Mouse (Mus musculus): ENCODE measurements around the gene Nup62.

DNA sequence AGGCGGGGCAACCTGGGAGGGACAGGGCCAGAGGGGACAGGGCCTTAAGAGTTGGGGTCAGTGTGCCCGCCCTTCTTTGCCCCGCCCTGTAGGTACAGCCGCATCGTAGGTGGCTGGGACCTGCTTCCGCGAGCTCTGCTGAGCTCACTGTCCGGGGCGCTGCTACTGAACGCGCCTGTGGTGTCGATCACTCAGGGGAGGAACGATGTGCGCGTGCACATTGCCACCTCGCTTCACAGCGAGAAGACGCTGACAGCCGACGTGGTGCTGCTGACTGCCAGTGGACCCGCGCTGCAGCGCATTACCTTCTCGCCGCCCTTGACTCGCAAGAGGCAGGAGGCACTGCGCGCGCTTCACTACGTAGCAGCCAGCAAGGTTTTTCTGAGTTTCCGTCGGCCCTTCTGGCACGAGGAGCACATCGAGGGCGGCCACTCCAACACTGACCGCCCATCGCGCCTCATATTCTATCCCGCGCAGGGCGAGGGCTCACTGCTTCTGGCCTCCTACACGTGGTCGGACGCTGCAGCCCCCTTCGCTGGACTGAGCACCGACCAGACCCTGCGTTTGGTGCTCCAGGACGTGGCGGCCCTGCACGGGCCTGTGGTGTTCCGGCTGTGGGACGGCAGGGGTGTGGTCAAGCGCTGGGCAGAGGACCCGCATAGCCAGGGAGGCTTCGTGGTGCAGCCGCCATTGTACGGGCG, 23.8 kb downstream of the Nup62 start:
- TF ChIP-seq CTCF (IDR thresholded peaks at IDR 0.05; ENCODE audit: low read depth, low read length) (no peak), GATA1 (IDR thresholded peaks at IDR 0.05; ENCODE audit: borderline replicate concordance, low read length) (no peak), TAL1 (conservative IDR thresholded peaks at IDR 0.05; ENCODE audit: low read depth, low read length) (no peak), POLR2AphosphoS5 (IDR thresholded peaks at IDR 0.05; ENCODE audit: insufficient replicate concordance, low read depth, low read length) (no peak), GATA2 (IDR thresholded peaks at IDR 0.05; ENCODE audit: borderline replicate concordance, low read depth, low read length) (no peak)
